Mouse (Mus musculus) ZHBTc4 (cell line): ENCODE measurements around the gene Tgfb1.

ENCODE experiments used
- DNase-seq: peaks from one replicate; pipeline ENCODE4 v3.0.0-alpha.2; 2011; ENCODE audit warnings: low read depth, low spot score

The Tgfb1 gene

DNA sequence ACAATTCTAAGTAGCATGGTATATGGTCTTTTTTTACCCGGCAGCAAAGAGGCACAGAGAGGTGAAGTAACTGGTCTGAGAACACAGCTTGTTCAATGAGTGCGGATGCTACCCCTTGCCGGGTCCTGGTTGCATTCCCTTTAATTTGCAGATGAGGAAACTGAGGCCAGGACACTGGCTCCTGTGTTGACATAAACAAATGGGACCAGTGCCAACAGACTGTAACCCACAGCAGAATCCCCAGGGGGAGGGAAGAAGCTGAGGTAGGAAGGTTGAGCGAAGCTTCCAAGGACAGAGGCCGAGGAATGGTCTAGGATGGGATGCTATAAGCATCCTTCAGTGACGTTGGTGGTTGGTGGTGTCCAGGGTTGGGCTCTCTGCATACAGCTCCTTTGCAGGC, 11.4 kb upstream of the Tgfb1 start:
- no peak for DNase-seq

DNA sequence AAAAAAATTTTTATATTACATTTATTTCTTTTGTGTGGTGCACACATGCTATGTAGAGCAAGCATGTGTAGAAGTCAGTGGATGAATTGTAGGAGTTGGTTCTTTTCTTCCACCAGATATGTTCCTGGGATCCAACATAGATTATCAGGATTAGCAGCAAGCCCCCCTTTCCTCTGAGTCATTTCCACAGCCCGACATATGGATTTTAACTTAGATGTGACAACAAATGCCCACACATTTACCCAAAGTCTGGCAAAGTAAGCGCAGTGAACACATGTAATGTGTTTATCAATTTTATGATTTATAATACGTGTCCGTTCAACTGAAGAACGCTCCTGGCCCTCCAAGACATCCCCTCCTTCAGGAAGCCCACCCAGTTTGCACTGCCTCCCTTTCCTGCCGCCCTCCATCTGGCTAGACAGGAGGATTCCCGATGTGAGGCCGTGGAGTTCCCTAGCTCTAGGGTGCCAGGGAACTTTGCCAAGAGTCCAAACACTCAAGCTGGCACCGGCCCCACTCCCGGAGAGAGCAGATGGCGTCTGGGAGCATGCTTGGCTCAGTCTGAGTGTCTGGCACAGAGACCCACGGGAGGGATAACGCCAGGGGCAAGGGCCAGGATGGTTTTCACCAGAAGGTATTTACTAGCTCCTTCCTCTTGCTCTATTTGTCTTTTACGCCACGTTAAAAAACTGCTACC, 10.6 kb upstream of the Tgfb1 start:
- no peak for DNase-seq

DNA sequence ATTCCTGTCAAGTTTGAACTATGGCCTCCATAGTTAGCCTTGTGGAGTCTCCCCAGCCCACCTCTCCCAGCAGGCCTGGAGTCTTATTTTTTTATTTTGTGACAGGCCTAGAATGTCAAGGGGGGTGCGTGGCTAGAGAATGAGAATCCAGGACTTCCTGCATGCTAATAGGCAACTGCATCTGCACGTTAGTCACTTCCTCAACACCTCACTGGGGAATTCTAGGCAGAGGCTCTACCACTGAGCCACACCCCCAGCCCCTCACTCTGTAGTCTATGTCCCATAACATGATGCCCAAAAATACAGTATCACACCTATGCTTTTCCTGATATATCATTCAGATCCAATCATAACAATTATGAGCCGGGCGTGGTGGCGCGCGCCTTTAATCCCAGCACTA, 9.8 kb upstream of the Tgfb1 start:
- DNase-seq: no peak

DNA sequence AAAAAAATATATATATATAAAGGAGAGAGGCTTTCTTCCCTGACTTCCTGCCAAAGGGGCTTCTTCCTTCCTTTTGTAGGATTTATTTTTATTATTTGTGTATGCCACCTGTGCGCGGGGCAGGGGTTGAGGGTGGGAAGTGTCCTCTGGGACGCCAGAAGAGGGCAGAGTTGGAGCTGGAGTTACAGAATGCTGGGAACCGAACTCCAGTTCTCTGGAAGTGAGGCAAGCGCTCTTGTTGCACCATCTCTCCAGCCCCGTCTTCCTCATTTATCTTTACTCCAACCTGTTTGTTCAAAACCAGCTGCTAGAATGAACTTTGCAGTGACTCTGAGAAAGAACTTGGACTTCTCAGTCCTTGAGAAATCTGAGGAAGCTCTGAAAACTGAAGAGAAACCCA, 6.8 kb upstream of the Tgfb1 start:
- DNase-seq: no peak

DNA sequence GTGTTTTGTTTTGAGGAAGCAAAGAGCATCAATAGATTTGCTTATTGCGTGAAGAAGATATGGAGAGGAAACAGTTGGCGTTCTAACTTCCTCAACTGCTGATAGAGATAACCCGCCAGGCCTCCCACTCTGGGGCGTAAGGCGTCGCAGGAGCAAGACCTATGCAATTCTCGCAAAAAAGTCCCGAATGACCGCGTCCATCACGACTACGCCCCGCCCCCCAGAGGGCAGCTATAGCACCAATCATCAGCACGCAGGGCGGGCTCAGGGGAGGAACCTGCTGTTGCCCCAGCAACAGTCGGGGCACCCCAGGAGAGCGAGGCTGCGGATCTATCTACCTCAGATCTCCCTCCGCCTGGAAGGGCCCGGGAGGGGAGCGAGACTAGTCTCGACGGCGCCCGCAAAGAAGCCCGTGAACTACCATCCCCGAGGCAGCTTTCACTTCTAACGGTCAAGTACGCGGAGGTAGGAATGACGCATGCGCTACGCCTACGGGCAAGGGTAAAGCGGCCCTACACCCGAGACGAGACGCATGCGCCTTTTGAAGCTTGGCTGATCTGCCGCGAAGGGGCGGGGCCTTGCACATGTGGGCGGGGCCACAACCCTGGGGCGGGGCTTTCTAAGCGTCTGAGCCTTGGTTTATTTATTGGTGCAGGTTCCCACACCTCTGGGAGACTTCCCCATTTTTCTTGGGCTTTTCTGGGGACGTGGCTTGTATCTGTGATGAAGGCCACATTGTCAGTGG, 6.1 kb upstream of the Tgfb1 start, which contains the start of gene B9d2:
Gene B9d2, plus strand, starts transcription at position 267 of the 745 bp plus-strand sequence.
- DNase-seq: peak; percentile 98

DNA sequence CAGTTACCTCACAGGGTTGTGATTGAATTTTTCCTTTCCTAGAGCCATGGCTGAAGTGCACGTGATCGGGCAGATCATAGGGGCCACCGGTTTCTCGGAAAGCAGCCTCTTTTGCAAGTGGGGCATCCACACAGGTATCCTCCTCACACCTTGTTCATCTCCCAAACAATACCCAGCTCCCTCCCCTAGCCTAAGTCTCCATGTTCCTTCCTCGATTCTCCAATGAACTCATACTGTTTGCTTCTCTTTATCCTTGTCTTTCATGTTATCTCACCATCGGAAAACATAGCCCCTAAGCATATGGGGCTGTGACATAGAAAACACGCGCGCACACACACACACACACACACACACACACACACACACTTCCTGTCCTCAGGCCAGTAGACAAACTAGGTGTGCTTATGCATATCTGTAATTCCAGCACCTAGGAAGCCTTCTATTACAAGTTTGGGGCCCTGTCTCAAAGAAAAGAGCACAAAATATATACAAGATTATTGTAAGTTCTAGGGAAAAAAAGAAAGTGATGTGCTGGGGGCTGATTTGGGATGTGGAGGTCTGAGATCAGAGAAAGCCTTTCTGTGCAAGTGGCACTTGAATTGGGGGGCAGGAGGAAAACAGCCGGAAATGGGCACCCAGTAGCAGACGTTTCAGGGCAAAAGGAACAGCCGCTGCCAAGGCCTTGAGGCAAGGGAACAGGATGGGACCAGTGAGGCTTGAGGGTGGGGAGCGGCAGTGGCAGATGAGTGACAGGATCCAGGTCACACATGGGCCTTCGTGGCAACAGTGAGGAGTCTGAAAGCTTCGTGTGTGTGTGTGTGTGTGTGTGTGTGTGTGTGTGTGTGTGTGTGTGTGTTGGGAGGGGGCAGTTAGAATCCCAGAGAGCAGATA, 5.2 kb upstream of the Tgfb1 start:
- no peak for DNase-seq

DNA sequence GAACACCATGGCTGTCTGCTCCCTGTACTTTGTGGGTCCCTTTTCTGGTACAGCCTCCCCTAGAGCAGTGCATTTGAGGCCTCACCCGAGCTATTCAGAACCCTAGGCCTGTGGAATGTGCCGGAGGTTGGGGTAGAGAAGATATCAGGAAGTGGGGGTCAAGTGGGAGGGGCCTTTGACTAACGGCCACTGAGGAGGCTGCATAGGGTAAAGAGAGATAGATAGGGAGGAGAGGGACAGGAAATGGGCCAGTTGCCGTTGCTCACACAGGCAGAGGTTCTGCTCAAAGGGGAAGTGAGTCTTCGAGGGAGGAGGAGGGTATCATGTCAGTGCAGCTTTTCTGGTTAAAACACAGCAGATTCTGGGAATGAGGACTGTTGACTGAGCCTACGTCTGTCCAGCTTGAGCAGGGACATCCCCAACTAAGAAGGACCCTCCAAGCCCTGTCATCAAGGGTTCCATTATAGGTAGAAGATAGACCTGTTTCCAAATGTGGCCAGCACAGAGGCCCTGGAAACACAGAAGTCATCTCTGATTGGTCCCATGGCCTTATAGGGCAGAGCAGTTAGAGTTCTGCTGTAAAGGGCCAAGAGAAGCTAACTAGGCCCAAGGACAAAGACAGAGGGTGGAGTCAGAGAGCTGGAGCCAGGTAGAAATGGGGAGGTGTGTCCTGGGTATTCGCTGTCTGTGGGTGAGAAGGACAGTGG, 3.2 kb upstream of the Tgfb1 start:
- no peak for DNase-seq

DNA sequence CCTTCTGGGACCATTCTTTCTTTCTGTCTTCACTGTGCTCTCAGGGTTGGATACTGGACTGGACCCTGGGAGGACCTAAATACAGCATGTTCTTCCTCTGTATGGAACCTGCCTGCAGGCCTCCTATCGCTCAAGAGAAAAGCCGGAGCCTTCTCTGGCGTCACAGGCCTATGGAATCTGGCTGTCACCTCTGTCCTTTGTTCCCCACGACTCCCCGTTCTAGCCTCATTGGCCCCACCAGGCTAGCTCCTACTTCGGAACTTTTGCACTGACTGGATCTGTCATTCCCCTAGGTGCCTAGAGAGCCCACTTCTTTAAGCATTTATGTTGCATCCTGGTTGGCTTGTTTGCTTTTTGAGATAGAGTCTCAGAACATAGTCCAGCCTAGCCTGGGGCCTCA, 2.1 kb upstream of the Tgfb1 start:
- DNase-seq: no peak

DNA sequence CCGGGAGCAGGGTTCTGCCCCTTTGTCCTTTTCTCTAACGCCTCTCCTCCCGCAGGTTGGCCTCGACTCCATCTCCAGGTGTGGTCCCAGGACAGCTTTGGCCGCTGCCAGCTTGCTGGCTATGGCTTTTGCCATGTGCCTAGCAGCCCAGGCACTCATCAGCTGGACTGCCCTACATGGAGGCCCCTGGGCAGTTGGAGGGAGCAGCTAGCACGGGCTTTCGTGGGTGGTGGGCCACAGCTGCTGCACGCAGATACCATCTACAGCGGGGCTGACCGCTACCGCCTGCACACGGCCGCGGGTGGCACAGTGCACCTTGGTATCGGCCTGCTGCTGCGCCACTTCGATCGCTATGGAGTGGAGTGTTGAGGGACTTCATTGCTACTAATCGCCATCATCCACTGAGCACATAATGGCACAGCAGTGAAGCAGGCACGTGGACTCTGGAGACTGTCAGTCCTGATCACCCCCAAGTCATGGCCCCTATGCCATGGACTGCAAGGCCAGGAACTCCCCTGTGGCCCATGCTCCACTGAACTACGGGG, 804 bp upstream of the Tgfb1 start:
- DNase-seq: no peak

DNA sequence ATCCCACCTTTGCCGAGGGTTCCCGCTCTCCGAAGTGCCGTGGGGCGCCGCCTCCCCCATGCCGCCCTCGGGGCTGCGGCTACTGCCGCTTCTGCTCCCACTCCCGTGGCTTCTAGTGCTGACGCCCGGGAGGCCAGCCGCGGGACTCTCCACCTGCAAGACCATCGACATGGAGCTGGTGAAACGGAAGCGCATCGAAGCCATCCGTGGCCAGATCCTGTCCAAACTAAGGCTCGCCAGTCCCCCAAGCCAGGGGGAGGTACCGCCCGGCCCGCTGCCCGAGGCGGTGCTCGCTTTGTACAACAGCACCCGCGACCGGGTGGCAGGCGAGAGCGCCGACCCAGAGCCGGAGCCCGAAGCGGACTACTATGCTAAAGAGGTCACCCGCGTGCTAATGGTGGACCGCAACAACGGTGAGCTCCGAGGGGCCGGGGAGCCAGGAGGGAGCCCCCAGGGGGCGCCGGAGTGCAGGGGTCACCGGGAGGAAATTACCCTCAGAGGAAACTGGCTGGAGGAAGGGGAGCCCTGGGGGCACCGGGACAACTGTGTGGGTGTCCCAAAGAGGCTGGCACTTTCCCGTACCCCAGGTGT, 1.1 kb downstream of the Tgfb1 start:
- DNase-seq: peak; percentile 43

DNA sequence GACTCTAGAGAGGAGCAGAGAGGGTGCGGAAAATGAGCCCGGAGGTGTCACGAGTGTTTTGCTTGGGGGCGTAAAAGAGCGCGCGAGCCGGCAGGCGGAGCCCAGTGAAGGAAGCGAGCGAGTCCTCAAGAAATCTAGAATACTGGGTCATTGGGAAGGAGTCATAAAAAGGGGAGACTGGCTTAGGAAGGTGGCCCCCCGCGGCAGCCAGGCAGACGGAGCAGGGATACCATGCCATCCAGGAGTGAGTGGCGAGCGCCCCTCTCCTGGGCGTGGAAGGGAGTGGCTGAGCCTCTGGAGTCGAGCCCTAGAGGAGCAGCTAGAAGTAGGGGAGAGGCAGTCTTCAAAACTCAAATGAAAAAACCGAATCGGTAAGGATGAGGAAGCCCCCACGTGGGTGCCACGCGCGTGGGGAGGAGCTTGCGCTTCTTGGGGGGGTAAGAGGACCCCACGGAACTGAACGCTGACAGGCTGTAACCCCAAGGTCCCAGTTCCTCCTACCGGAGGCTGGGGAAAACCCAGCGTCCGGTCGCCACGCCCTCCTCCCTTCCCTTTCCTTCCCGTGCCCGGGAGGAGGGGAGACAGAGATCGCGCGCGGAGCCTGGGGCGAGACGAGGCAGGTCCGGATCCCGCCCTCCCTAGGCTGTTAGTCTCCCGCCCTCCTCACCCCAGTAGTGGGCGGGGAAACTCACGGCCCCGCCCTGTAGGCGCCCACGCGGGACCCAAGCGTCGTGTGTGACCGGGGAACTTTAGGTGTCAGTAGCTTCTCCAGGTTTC, 2.2 kb downstream of the Tgfb1 start:
- peak; percentile 91 for DNase-seq

DNA sequence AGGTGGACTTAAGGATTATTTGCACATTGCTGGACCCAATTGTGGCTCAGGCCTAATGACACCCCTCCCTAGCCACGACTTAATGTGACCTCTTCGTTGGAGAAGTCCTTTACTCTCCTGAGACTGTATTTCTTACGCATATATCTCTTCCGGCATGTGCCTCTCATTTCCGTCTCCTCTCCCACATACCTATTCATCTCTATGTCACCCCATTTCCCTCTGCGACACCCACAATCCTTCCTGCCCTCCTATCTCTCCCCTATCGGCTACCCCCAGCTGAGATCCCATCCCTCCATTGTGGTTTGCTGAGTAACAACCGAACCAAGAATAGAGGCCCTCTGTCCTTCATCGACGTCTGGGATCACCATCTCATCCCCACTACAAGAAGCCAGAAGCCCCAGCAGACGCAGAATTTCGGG, 2.8 kb downstream of the Tgfb1 start:
- no peak for DNase-seq

DNA sequence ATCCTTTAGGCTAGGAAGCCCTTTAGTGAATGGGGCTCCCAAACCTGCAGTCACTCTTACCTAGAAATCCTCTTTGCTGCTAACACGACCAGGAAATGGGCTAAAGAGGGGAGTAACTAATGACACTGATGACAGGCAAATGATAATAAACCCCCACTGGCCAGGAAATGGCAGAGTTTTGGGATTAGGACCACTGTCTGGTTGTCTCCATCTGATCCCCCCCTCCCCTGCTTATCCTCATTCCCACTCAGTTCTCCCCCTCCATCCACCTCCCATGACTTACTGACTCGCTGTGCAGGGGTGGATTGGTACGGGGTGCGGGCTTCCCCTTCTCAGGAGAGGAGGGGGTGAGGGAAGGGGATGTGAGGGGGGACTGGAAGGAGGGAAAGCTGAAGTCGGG, 3.2 kb downstream of the Tgfb1 start:
- no peak for DNase-seq

DNA sequence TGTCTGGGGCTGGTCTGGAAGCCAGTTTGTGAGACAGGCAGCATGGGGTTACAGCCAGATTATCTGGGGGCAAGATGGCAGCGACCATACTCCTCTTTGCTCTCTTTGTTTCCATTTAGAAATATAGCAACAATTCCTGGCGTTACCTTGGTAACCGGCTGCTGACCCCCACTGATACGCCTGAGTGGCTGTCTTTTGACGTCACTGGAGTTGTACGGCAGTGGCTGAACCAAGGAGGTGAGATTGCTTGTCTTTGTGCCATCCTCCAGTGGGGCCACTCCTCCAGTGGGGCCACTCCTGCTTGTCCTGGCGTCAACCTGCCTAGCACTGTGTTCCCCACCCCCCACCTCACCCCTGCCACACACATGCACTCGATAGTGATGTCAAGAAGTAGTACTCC, 7.3 kb downstream of the Tgfb1 start:
- DNase-seq: no peak

DNA sequence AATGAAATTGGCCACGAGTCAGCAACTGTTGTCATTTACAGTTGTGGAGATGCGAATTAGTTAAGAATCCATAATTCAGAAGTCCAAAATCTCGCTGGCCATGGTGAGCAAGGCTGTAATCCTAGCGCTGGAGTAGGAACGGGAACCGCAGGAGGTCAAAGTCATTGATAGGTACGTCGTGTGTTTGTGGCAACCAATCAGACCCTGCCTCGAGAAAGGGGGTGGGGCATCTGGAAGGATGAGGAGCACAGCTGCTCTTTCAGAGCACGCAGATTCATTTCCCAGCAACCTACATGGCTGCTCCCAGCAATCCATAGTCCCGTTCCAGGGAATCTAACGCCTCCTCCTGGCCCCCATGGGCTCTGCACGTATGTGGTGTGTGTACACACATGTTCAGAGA, 13.0 kb downstream of the Tgfb1 start:
- peak; percentile 95 for DNase-seq

DNA sequence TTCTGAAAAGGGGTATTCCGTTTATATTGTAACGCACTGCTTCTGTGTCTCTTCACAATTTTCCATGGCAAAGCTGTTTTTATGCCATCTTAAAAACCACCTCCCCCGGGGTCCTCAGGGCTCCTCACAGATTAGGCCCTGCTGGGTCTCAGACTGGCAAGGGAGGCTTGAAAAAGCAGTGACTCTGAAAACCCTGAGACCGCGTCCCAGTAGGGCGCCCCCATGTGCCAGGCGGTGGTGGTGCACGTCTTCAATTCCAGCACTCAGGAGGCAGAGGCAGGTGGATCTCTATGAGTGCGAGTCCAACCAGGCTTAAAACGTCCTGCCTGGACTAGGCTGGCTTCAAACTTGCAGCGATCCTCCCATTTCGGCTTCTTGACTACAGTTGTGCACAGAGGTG, 13.9 kb downstream of the Tgfb1 start:
- peak; percentile 83 for DNase-seq

DNA sequence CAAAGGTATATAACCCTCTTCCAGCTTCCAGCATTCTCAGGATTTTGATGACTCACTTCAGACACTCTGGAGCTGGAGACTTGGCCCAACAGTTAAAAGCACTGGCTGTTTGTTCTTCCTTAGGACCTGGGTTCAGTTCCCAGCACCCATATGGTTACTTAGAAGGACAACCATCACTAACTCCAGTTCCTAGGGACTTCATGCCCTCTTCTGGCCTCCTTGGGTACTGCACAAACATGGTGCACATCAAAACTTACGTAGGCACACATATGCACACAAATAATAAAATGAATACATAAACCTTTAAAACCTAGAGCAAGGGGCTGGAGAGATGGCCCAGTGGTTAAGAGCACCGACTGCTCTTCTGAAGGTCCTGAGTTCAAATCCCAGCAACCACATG, 15.5 kb downstream of the Tgfb1 start:
- peak; percentile 58 for DNase-seq

DNA sequence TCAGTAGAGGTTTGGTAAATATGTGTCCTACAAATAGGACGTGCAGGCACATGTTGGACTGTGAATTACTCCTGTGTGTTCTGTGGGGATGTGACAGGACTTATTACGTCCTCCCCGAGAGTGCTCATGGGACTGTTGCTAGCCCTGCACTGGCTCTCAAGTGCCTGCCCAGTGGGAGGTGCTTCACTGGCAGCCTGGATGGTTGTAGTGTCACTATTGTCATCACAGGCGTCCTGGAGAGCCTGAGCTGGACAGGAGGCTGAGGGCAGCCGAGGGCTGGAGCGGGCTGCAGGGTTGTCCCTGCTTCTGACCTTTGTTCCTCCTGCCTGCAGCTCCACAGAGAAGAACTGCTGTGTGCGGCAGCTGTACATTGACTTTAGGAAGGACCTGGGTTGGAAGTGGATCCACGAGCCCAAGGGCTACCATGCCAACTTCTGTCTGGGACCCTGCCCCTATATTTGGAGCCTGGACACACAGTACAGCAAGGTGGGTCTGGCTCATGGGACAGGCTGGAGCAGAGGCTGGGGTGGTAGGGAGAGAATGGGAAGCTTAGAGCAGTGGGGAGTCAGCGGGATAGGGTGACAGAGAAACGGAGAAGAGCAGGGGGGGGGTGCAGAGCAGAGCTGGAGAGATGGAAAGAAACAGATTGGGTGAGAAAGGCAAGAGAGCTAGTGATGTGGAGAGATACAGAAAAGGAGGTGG, 17.1 kb downstream of the Tgfb1 start:
- DNase-seq: no peak

DNA sequence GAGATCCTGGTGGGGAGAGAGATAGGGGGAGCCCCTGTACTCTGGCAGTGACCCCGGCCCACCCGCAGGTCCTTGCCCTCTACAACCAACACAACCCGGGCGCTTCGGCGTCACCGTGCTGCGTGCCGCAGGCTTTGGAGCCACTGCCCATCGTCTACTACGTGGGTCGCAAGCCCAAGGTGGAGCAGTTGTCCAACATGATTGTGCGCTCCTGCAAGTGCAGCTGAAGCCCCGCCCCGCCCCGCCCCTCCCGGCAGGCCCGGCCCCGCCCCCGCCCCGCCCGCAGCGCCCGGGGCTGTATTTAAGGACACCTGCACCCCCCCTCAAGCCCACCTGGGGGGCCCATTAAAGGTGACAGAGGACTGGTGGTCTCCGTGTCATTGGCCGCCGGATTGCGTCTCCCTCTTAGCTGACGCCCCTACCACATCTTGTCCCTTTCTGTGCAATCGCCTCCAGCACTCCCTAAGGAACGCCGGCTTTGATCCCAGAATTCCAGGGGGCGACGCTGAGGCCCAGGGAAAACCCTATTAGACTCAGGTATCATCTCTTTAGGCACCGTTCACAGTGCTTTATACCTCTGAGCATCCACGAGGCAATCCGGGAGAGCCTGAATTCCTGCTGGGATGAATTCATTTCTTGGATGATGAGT, 18.0 kb downstream of the Tgfb1 start:
- peak; percentile 59 for DNase-seq
